Mouse (Mus musculus): ENCODE measurements around the gene Thap7.

Gene Thap7

DNA sequence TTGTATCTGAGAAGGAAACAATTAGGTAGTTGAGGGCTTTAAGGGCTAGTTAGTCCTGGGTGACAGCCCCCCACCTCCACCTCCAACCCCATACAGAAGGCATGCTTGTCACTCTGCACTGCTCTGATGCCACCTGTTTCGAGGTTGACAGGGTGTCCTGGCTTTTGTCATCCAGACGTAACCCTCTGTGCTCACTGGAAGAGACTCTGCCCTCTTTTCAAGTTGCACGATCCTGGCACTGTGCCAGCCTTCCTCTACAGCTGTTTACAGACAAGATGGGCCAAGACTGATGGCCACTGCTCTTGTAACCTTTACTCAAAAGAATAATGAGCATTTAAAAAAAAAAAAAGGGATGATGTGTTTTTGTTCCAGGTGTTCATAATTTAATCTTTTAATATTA is 44.4 kb downstream of the Thap7 start:
- peak; percentile 57 for DNase-seq

DNA sequence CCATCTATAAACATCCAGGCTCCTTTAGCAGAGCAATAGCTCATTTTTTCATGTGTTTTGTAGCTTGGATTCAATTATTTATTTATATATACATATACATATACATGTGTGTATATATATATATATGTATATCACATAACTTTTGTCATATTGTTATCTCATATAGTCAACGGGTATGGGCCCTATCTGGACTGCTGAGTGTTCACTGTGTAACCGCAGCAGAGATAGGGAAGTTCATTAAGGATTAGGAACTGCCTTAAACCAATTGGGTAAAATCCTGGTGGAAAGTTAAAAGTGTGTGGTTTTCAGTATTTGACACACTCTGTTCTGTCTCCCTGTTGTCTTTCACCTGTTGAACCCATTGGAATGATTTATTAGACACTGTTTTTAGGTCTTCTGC is 49.5 kb downstream of the Thap7 start:
- DNase-seq = no peak

DNA sequence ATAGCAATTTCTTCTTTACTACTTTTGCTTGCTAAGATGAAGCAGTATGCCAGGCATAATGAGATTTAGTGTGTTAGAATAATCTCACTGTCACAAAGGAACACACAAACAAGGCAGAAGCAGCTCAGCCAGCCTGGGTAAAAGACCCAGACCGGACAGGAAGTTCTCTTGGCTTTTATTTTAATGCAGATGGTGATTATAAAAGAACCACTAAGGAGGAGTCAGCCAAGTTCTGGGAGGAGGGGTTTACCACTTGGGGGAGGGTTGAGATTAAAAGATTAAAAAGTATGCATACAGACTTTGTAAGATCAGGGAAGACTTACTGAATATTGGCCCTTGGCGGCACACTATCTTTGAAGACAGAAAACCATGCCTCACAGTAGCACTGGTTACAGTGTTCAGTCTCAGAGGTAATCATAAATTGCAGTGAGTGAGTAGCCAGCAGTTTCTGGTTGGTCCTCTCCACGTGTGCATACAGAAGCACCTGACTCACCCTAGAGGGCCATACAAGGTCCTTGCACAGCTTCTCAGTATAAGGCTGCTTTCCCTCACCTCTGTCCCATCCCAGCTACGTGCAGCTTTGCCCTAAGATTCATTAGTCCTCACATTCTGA is 52.5 kb downstream of the Thap7 start:
- no peak for DNase-seq

Data from kidney, postnatal 14 days (tissue).